Mouse (Mus musculus) ES-Bruce4 (cell line): Measurements from ENCODE around the gene Tpk1. TPM values are rescaled to one million over a fixed set of nuclear protein-coding genes. Genes with fewer than 3 reads are reported as not detected.

Source experiments
- H3K27ac ChIP-seq: 2 replicates; pipeline ENCODE4 v1.5.1; 2012; ENCODE audit warnings: low read length, inconsistent platforms; ENCODE audit not compliant: insufficient read depth
- H3K27me3 ChIP-seq: 2 replicates; pipeline ENCODE4 v1.6.1; 2012; ENCODE audit warnings: mild to moderate bottlenecking, low read length, inconsistent platforms; ENCODE audit not compliant: control insufficient read depth, poor library complexity, insufficient read depth, severe bottlenecking
- H3K36me3 ChIP-seq: 2 replicates; pipeline ENCODE4 v1.6.1; 2012; ENCODE audit warnings: inconsistent platforms, mild to moderate bottlenecking, low read length, moderate library complexity; ENCODE audit not compliant: control insufficient read depth, poor library complexity, insufficient read depth, severe bottlenecking
- H3K4me1 ChIP-seq: one replicate; pipeline ENCODE4 v1.8.1; 2011; ENCODE audit warnings: low read length; ENCODE audit not compliant: control insufficient read depth, insufficient read depth
- H3K4me3 ChIP-seq: 2 replicates; pipeline ENCODE4 v1.5.1; 2011; ENCODE audit warnings: low read depth, mild to moderate bottlenecking, low read length
- H3K9ac ChIP-seq: 2 replicates; pipeline ENCODE4 v1.6.1; 2012; ENCODE audit warnings: low read depth, mild to moderate bottlenecking, inconsistent platforms; ENCODE audit not compliant: poor library complexity, severe bottlenecking
- H3K9me3 ChIP-seq: replicated peaks from 2 replicates; pipeline ENCODE4 v1.6.1; 2012; ENCODE audit warnings: mild to moderate bottlenecking, low read length, inconsistent platforms; ENCODE audit not compliant: control insufficient read depth, poor library complexity, insufficient read depth, severe bottlenecking
- CTCF ChIP-seq: IDR thresholded peaks from one replicate; pipeline ENCODE4 v1.8.1; 2011; ENCODE audit warnings: low read depth, low read length
- EP300 ChIP-seq: IDR thresholded peaks from 2 replicates; pipeline ENCODE4 v1.6.1; 2011; ENCODE audit warnings: low read depth, low read length; ENCODE audit not compliant: insufficient read depth
- POLR2A ChIP-seq: IDR thresholded peaks from one replicate; pipeline ENCODE4 v1.8.1; 2011; ENCODE audit warnings: low read length; ENCODE audit not compliant: insufficient read depth
- polyA plus RNA-seq: library from polyadenylated mRNA; stranded (reverse); fragments of >200 nt; gene quantifications from 2 replicates; pipeline ENCODE4 v1.2.4, GENCODE M21; 2011; ENCODE audit warnings: low read depth; ENCODE audit not compliant: missing spikeins, insufficient read depth, insufficient read length

The Tpk1 gene
- polyA plus RNA-seq, 1 experiment: 7.5 TPM

DNA sequence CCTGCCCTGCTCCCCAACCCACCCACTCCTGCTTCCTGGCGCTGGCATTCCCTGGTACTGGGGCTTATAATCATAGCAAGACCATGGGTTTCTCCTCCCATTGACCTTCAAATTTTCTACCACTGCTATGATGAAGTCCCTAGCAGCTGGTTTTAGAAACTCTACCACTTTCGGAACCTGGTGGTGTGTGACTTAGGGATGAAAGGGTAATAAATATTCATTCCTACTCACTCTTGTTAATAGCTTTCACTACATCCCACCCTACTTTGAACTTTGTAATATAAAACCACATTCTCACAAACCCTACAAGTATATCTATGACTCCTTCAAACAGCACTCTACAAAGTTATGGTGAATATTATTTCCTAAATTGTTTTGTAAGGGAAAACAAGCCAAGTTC lies 54.3 kb downstream of the Tpk1 start:
- H3K9me3 ChIP-seq: no peaks in the 10 kb centered on the region
- H3K4me3 ChIP-seq: no peak overlapping the region
- no peaks in the 10 kb centered on the region for H3K27me3 ChIP-seq
- no peaks in the 10 kb centered on the region for H3K4me1 ChIP-seq
- TF ChIP-seq CTCF (no peak), POLR2A (no peak), EP300 (no peak)
- no peak overlapping the region for H3K9ac ChIP-seq
- no peak overlapping the region for H3K27ac ChIP-seq
- no peaks in the 10 kb centered on the region for H3K36me3 ChIP-seq

DNA sequence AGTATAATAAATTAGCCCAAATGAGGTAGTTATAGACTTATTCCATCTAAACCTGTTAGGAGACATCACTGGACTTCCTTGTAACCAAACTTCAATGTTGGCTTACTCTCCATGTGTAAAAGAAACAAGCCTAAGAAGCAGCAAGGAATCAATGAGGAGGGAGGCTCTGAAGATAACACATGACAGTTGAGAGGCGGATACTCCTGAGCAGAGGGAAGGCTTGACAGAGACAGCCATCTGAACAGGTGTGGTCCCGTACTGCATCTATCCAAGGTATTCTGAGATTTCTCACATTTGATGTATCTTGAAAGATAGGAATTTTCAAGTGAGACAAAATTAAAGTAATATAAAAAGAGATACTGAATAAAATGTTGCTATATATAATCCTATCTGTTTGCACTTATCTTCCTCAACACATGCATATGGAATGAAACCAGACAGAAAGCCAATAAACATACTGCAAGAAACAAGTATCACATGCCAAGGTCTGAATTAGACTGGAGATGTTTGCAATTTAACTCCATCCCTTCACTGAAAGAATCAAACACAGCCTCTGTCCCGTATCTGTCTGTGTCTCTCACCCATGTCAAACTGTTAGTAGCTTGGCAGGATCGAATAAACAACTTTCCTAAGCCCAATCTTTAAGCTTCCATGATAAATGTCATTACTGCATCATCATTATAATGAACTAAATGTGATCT lies 75.1 kb downstream of the Tpk1 start:
- Histone ChIP-seq H3K27me3 (no peaks in the 10 kb centered on the region), H3K4me1 (no peaks in the 10 kb centered on the region), H3K9ac (no peak overlapping the region), H3K9me3 (no peaks in the 10 kb centered on the region), H3K36me3 (no peaks in the 10 kb centered on the region), H3K4me3 (no peak overlapping the region), H3K27ac (no peak overlapping the region)
- no peak for TF ChIP-seq EP300
- TF ChIP-seq POLR2A: no peak
- TF ChIP-seq CTCF: no peak

DNA sequence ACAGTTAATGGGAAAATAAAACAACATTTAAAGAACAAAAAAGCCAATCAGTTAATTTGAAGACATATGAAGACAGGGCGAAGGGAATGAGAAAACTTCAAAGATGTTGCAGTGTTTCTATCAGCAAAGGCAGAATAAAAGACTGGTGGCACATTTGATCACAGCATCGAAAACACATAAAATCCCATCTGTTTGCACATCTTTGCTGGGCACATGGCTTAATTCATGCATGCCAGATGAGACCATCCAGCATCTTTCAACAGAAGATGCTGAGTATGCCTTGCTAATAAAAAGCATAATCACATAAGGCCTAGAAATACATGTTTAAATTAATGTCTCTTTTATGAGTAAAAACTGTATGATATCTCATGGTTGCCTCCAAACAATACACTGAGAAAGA lies 80.8 kb downstream of the Tpk1 start:
- H3K9ac ChIP-seq: no peak overlapping the region
- H3K9me3 ChIP-seq: no peaks in the 10 kb centered on the region
- no peak overlapping the region for H3K4me3 ChIP-seq
- no peaks in the 10 kb centered on the region for H3K36me3 ChIP-seq
- no peak overlapping the region for H3K27ac ChIP-seq
- TF ChIP-seq EP300 (no peak), CTCF (no peak), POLR2A (no peak)
- no peaks in the 10 kb centered on the region for H3K27me3 ChIP-seq
- H3K4me1 ChIP-seq: no peaks in the 10 kb centered on the region

DNA sequence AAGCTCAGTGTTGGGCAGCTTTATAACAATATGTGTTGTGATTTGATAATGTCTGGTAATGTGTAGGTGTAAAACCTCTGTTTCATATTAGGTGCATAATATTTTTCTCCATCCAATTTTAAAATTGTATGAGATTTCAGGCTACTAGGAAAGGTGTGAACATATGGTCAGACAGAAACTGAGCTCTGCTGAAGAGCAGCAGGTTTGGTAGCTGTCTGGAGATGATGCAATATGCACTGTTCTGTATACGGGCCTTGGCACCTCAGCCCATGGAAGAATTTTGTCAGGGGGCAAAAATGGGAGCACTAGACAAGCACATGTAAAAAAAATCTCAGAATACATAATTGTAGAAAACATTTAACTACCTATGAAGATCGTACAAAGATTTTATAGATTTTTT lies 84.3 kb downstream of the Tpk1 start:
- TF ChIP-seq POLR2A (no peak), CTCF (no peak), EP300 (no peak)
- Histone ChIP-seq H3K4me3 (no peak overlapping the region), H3K4me1 (no peaks in the 10 kb centered on the region), H3K9me3 (no peaks in the 10 kb centered on the region), H3K36me3 (no peaks in the 10 kb centered on the region), H3K27me3 (no peaks in the 10 kb centered on the region), H3K9ac (no peak overlapping the region), H3K27ac (no peak overlapping the region)

DNA sequence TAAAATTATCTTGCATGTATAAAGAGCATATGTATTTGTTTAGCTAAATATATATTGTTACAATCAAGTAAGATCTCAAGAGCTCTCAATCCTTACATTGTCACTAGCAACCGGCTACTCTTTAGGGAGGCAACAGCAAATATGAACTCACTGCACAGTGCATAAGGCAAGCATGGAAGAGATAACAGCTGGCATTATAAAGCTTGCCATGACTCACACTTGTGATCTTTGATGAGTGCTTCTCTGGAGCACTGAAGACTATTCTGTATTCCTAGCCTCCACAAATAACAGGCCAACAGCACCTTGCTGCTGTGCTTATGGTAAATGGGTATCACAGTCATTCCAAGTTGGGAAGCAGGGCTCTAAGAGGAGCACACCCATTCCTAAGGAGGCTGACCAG lies 98.2 kb downstream of the Tpk1 start:
- Histone ChIP-seq H3K4me1 (no peaks in the 10 kb centered on the region), H3K27me3 (no peaks in the 10 kb centered on the region), H3K9ac (no peak overlapping the region), H3K36me3 (no peaks in the 10 kb centered on the region), H3K4me3 (no peak overlapping the region), H3K27ac (no peak overlapping the region), H3K9me3 (no peaks in the 10 kb centered on the region)
- TF ChIP-seq CTCF (no peak), EP300 (no peak), POLR2A (no peak)

DNA sequence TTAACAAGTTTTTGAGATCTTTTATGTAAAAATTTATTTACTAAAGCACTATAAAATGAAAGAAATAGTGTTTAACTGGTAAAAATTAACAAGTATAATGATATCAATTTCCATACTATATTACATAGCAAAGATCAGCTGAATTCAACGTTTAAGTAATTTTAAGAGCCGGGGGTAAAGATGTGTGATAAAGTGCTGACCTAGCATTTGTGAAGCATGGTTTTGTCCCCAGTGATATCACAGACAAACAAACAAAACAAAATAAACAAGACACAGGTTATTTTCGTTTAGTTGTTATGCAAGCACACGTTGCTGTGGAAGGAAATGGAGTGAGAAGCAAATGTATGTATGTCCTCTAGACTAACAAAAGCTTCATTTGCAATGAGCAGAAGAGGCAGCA lies 103.6 kb downstream of the Tpk1 start:
- no peaks in the 10 kb centered on the region for H3K36me3 ChIP-seq
- H3K9ac ChIP-seq: no peak overlapping the region
- TF ChIP-seq EP300: no peak
- TF ChIP-seq POLR2A: no peak
- TF ChIP-seq CTCF: no peak
- H3K27me3 ChIP-seq: no peaks in the 10 kb centered on the region
- H3K9me3 ChIP-seq: no peaks in the 10 kb centered on the region
- no peaks in the 10 kb centered on the region for H3K4me1 ChIP-seq
- no peak overlapping the region for H3K27ac ChIP-seq
- H3K4me3 ChIP-seq: no peak overlapping the region
